Mouse (Mus musculus): ENCODE measurements at regions not wholly inside any gene's neighbourhood (a gene's known extent, or its start where the extent isn't known, plus 50 kb on each side); places are given as distances from the start of the nearest gene placed in this dataset.

DNA sequence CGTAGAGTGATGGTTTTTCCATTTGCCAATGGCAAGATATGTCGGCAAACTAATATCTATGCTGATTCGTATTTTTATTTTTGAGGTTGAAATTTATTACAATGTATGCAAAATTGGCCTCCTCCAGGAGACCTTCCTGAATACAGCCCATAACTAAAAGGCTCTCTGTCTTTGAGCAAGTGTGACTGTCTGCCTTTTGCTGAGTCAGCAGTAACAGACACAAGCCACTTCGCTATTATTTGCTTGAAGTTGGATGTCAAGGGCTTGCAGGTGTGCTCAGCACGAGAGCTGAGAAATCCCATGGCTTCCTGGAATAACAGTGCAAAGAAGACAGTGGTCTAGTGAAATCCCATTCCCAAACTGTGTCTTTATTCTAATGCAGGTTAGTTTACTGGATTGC is 56.9 kb downstream of the Dmrt2 start:
- ATAC-seq (ENCODE audit: low FRiP score, low read depth), result no peak
- no peak overlapping the region for H3K4me2 ChIP-seq (replicated peaks)
- peaks cover 10% of the 10 kb centered on the region; the same call in 1 of the 2 replicates for H3K27me3 ChIP-seq
- 82% methylated on average over 5 of the region's 5 CpGs for WGBS
- no peak overlapping the region for H3K9ac ChIP-seq
- 0 out of 2 replicates have a peak, but pooled peaks cover 9% of the 10 kb centered on the region for H3K4me1 ChIP-seq
- no peak overlapping the region for H3K27ac ChIP-seq
- H3K9me3 ChIP-seq, result no peaks in the 10 kb centered on the region
- H3K36me3 ChIP-seq, result no peaks in the 10 kb centered on the region
- no peak overlapping the region for H3K4me3 ChIP-seq

- no peak overlapping the region for H3K4me2 ChIP-seq (replicated peaks)
- H3K27me3 ChIP-seq, result peaks cover 10% of the 10 kb centered on the region; the same call in 1 of the 2 replicates
- H3K4me1 ChIP-seq, result 0 out of 2 replicates have a peak, but pooled peaks cover 9% of the 10 kb centered on the region
- H3K9ac ChIP-seq, result no peak overlapping the region
- H3K27ac ChIP-seq, result no peak overlapping the region
- H3K36me3 ChIP-seq, result no peaks in the 10 kb centered on the region
- H3K4me3 ChIP-seq, result no peak overlapping the region
- no peaks in the 10 kb centered on the region for H3K9me3 ChIP-seq
- no peak for ATAC-seq (ENCODE audit: low FRiP score, low read depth)
- 84% methylated on average over 1 of the region's 1 CpGs for WGBS
Observed at GRCm38 (mm10) chr19:25729633-25730032, 57.4 kb downstream of the Dmrt2 start.

- Histone ChIP-seq H3K4me3 (no peak overlapping the region), H3K4me1 (peaks cover 18% of the 10 kb centered on the region), H3K9ac (no peak overlapping the region), H3K36me3 (no peaks in the 10 kb centered on the region), H3K9me3 (no peaks in the 10 kb centered on the region), H3K27ac (no peak overlapping the region), H3K27me3 (peaks cover 2% of the 10 kb centered on the region; the same call in 1 of the 2 replicates), H3K4me2 (replicated peaks) (no peak overlapping the region)
- no peak for ATAC-seq (ENCODE audit: low FRiP score, low read depth)
- WGBS, result 80% methylated on average over 4 of the region's 4 CpGs
Observed at GRCm38 (mm10) chr19:25778455-25778854, 106.2 kb downstream of the Dmrt2 start.

DNA sequence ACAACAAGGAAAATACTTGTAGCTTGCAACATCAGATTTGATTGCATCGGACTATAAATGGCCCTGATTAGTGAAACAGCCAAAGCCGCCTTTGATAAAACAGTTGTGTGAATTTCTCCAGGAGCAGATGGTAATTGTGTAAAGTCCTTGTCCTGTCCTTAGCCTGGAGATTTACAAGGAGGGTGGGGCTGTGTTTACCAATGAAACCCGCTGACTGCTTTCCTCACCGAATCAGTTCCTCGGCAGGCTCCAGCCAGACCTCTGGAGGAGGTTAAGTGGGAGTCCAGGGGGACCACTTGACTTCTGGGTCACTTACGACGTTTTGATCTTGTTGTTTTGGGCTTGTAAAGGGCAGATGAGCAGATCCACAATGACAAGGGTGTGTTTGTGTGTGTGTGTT is 107.1 kb downstream of the Dmrt2 start:
- Histone ChIP-seq H3K4me2 (replicated peaks) (no peak overlapping the region), H3K36me3 (no peaks in the 10 kb centered on the region), H3K9me3 (no peaks in the 10 kb centered on the region), H3K27me3 (peaks cover 4% of the 10 kb centered on the region; the same call in 1 of the 2 replicates), H3K4me1 (peaks cover 18% of the 10 kb centered on the region), H3K4me3 (no peak overlapping the region), H3K27ac (no peak overlapping the region), H3K9ac (no peak overlapping the region)
- ATAC-seq (ENCODE audit: low FRiP score, low read depth), result no peak
- WGBS, result 25% methylated on average over 7 of the region's 7 CpGs

- peaks cover 18% of the 10 kb centered on the region for H3K4me1 ChIP-seq
- H3K9ac ChIP-seq, result no peak overlapping the region
- 0 out of 2 replicates have a peak overlapping the region, but pooled peaks have one; percentile 44 for H3K27ac ChIP-seq
- peaks cover 6% of the 10 kb centered on the region; the same call in 1 of the 2 replicates for H3K27me3 ChIP-seq
- H3K9me3 ChIP-seq, result no peaks in the 10 kb centered on the region
- WGBS, result 44% methylated on average over 7 of the region's 7 CpGs
- no peak overlapping the region for H3K4me3 ChIP-seq
- ATAC-seq (ENCODE audit: low FRiP score, low read depth), result peak; percentile 51; the same call in 1 of the 2 replicates
- H3K4me2 ChIP-seq (replicated peaks), result no peak overlapping the region
- no peaks in the 10 kb centered on the region for H3K36me3 ChIP-seq
Observed at GRCm38 (mm10) chr19:25781314-25781713, 109.1 kb downstream of the Dmrt2 start.

GRCm38 (mm10) chr19:25802692-25803091 is 130.5 kb downstream of the Dmrt2 start:
- Histone ChIP-seq H3K9me3 (no peaks in the 10 kb centered on the region), H3K4me3 (no peak overlapping the region), H3K27me3 (peaks cover 23% of the 10 kb centered on the region), H3K4me1 (no peaks in the 10 kb centered on the region), H3K27ac (no peak overlapping the region), H3K9ac (no peak overlapping the region), H3K4me2 (replicated peaks) (no peak overlapping the region), H3K36me3 (no peaks in the 10 kb centered on the region)
- no peak for ATAC-seq (ENCODE audit: low FRiP score, low read depth)
- 90% methylated on average over 7 of the region's 7 CpGs for WGBS

DNA sequence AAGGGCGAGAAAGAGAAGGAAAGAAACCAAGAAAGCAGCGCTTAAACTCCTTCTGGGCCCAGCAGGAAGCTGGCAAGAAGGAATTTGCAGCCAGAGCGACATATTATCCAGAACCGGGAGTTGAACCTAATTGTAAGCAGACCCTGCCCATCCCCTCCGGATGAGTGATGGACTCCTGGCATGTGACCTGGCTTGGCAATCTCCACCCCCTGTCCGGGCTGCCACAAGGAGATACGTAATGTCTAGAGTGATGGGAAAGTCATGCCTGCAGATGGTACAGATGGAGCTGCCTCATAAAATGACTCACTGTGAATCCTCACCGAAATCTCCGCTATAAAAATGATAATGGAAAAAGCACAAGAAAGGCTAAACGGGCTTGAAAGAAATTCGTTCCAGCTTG is 133.1 kb downstream of the Dmrt2 start:
- H3K4me1 ChIP-seq, result no peaks in the 10 kb centered on the region
- peak; percentile 77 for ATAC-seq (ENCODE audit: low FRiP score, low read depth)
- peaks cover 16% of the 10 kb centered on the region; the same call in 1 of the 2 replicates for H3K27me3 ChIP-seq
- WGBS, result 25% methylated on average over 11 of the region's 11 CpGs
- H3K4me3 ChIP-seq, result no peak overlapping the region
- H3K36me3 ChIP-seq, result no peaks in the 10 kb centered on the region
- no peak overlapping the region for H3K9ac ChIP-seq
- H3K9me3 ChIP-seq, result no peaks in the 10 kb centered on the region
- no peak overlapping the region for H3K27ac ChIP-seq
- no peak overlapping the region for H3K4me2 ChIP-seq (replicated peaks)

GRCm38 (mm10) chr19:25813651-25814050 is 141.4 kb downstream of the Dmrt2 start:
- WGBS, result 50% methylated on average over 7 of the region's 7 CpGs
- Histone ChIP-seq H3K9me3 (no peaks in the 10 kb centered on the region), H3K4me3 (no peak overlapping the region), H3K27me3 (no peaks in the 10 kb centered on the region), H3K9ac (no peak overlapping the region), H3K27ac (no peak overlapping the region), H3K4me1 (no peaks in the 10 kb centered on the region), H3K36me3 (no peaks in the 10 kb centered on the region), H3K4me2 (replicated peaks) (no peak overlapping the region)
- ATAC-seq (ENCODE audit: low FRiP score, low read depth), result no peak

GRCm38 (mm10) chr19:25845158-25845557 is 172.9 kb downstream of the Dmrt2 start:
- Histone ChIP-seq H3K27ac (no peak overlapping the region), H3K9ac (no peak overlapping the region), H3K4me2 (replicated peaks) (no peak overlapping the region), H3K27me3 (no peaks in the 10 kb centered on the region), H3K9me3 (no peaks in the 10 kb centered on the region), H3K4me1 (peaks cover 18% of the 10 kb centered on the region), H3K4me3 (no peak overlapping the region), H3K36me3 (no peaks in the 10 kb centered on the region)
- 41% methylated on average over 4 of the region's 4 CpGs for WGBS
- ATAC-seq (ENCODE audit: low FRiP score, low read depth), result 0 out of 2 replicates have a peak, but pooled peaks have one; percentile 54

DNA sequence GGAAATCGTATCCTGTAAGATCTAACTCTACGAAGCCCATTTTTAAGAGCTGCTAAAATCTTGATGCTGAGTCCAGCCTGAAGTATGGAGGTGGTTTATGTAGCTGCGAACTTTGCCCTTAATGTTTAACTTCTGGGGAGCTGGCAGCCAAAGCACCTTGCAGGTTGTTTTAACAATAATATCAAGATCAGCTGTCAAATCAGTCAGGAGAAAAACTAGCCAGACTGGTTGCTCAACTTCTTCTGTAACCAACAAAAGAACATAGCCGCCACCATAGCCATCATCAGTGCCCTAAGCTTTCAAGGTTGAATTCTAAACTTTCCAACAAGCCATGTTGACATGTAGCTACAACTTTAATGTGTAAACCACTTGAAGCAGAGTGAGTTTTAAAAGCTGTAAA is 184.1 kb downstream of the Dmrt2 start:
- Histone ChIP-seq H3K27ac (no peak overlapping the region), H3K4me1 (peaks cover 3% of the 10 kb centered on the region; the same call in 1 of the 2 replicates), H3K9me3 (no peaks in the 10 kb centered on the region), H3K4me2 (replicated peaks) (no peak overlapping the region), H3K9ac (no peak overlapping the region), H3K27me3 (no peaks in the 10 kb centered on the region), H3K4me3 (no peak overlapping the region), H3K36me3 (no peaks in the 10 kb centered on the region)
- ATAC-seq (ENCODE audit: low FRiP score, low read depth), result no peak
- WGBS, result 46% methylated on average over 4 of the region's 4 CpGs

- 58% methylated on average over 1 of the region's 1 CpGs for WGBS
- Histone ChIP-seq H3K9me3 (no peaks in the 10 kb centered on the region), H3K27ac (no peak overlapping the region), H3K36me3 (no peaks in the 10 kb centered on the region), H3K27me3 (no peaks in the 10 kb centered on the region), H3K4me3 (no peak overlapping the region), H3K9ac (no peak overlapping the region), H3K4me2 (replicated peaks) (no peak overlapping the region), H3K4me1 (no peaks in the 10 kb centered on the region)
- no peak for ATAC-seq (ENCODE audit: low FRiP score, low read depth)
Observed at GRCm38 (mm10) chr19:25863312-25863711, 191.1 kb downstream of the Dmrt2 start.

GRCm38 (mm10) chr19:25906721-25907120 is 234.5 kb downstream of the Dmrt2 start:
- Histone ChIP-seq H3K9ac (no peak overlapping the region), H3K36me3 (no peaks in the 10 kb centered on the region), H3K4me2 (replicated peaks) (no peak overlapping the region), H3K4me1 (peaks cover 4% of the 10 kb centered on the region; the same call in 1 of the 2 replicates), H3K4me3 (no peak overlapping the region), H3K27ac (no peak overlapping the region), H3K9me3 (no peaks in the 10 kb centered on the region), H3K27me3 (no peaks in the 10 kb centered on the region)
- 88% methylated on average over 4 of the region's 4 CpGs for WGBS
- ATAC-seq (ENCODE audit: low FRiP score, low read depth), result no peak

GRCm38 (mm10) chr19:25922052-25922451 is 249.8 kb downstream of the Dmrt2 start:
- H3K27me3 ChIP-seq, result no peaks in the 10 kb centered on the region
- peaks cover 21% of the 10 kb centered on the region for H3K4me1 ChIP-seq
- H3K27ac ChIP-seq, result no peak overlapping the region
- H3K9ac ChIP-seq, result no peak overlapping the region
- no peak overlapping the region for H3K4me2 ChIP-seq (replicated peaks)
- H3K4me3 ChIP-seq, result no peak overlapping the region
- H3K9me3 ChIP-seq, result no peaks in the 10 kb centered on the region
- no peaks in the 10 kb centered on the region for H3K36me3 ChIP-seq
- ATAC-seq (ENCODE audit: low FRiP score, low read depth), result no peak
